Mouse (Mus musculus): ENCODE data around the gene Armc2. TPM values are rescaled to one million over a fixed set of nuclear protein-coding genes. Genes with fewer than 3 reads are reported as not detected.
A peak's percentile ranks its signal among the peaks of the same experiment; 100 is the strongest.

Armc2 gene
- total RNA-seq, 1 experiment from 2014 or later = not detected

- no peak; the same call in 1 of the 2 replicates for ATAC-seq (ENCODE audit: extremely low read depth, insufficient number of reproducible peaks, low FRiP score, poor library complexity, severe bottlenecking)
Measured at GRCm38 (mm10) chr10:41933536-41933935, 84.7 kb downstream of the Armc2 start.

GRCm38 (mm10) chr10:41932943-41933342 lies 85.3 kb downstream of the Armc2 start:
- ATAC-seq (ENCODE audit: extremely low read depth, insufficient number of reproducible peaks, low FRiP score, poor library complexity, severe bottlenecking) = no peak

DNA sequence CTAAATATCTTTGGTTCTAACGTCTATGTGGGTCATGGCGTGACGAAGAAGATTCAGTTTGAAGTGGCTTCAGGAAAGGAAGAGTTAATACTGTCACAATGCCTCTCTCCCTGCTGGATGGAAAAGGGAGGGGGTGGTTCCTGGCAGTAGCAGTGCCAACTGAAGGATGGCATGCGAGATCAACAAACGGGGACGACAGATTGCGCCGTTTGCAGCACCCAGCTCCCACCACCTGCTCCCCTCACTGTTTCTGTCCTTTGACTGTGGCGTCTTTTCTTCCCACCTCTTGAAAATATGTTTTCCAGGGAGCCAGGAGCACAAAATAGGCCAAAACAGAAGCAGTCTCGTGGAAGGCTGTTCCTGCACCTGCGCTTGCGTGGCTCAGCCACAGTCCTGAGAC lies 86.3 kb downstream of the Armc2 start:
- no peak for ATAC-seq (ENCODE audit: extremely low read depth, insufficient number of reproducible peaks, low FRiP score, poor library complexity, severe bottlenecking)

DNA sequence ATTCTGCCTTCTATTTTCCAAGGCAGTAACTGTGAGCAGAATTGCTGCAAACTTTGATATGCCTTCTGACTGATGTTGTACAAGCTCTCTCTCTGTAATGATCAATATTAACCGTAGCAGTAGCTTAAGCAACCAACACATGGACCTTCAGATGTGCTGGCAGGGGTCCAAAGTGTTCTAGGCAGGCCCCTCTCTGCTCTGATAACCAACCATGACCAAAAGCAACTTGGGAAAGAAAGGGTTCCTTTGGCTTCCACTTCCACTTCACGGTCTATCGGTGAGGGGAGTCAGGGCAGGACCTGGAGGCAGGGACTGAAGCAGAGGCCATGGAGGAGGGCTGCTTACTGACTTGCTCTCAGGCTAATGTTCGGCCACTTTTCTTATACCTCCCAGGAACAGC lies 87.3 kb downstream of the Armc2 start:
- ATAC-seq (ENCODE audit: extremely low read depth, insufficient number of reproducible peaks, low FRiP score, poor library complexity, severe bottlenecking) = no peak

DNA sequence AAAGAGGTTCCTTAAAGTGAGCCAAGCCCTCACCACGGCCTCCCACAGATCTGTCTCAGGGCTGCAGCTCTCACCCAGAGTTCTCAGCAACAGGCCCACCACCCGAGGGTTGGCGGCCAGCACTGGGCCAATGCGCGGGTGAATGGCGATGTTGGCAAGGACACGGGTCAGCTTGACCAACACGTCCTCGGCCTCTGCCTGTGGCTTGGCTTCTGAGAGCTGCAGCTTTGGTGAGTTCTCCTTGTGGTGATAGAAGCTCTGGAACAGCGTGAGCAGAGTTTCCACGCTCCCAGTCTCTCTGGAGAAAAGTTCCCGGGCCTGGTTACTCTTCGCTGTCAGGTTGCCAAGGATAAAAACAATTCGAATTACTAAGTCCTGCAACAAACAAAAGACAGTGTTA lies 91.5 kb downstream of the Armc2 start:
- ATAC-seq (ENCODE audit: extremely low read depth, insufficient number of reproducible peaks, low FRiP score, poor library complexity, severe bottlenecking) = no peak

DNA sequence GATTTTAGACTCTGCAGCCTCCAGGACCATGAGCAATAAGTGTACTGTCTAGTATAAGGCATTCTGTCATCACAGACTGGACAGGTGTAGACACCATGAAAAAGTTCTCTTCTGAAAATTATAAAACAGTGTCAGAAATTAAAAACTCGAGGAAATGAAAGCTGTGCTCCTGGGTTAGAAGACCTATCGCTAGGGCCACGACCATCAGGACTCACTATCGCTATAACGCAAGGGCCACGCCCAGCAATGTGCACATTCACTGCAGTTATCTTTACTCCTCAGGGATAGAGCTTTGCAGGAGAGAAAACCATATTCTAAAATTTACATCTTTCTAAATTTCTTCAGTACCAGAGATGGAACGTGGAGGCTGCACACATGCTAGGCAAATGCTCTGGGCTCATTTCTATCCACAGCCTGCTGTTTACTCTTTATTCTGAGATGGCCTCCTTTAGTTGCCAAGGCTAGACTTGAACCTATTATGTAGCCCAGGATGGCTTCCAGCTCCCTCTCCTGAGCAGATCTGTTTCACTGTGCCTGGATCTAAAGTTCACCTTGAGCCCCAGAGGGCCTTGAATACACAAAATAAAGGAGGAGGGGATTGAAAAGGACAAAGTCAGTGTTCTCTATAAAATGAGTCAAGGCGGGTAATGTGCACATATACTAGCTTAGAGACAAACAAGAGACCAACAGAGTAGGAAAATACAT lies 105.8 kb downstream of the Armc2 start:
- no peak for ATAC-seq (ENCODE audit: extremely low read depth, insufficient number of reproducible peaks, low FRiP score, poor library complexity, severe bottlenecking)

DNA sequence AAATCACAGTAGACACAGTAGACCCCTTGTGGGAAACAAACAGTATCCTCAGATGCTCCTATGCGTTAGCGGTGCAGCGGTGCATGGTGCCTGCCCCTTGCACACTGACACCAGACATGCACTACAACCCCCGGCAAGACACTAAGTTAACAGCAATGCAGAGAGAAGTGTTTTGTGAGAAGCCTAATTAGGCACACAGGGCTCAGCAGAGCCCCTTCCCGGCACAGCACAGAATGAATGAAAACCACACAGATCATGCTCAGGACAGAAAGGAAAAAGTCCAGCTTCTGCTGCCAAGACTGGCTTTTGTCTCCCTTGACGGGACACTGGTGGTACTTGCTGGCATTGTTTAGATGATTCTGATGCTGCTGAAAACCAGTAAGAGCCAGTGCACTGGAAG lies 109.3 kb downstream of the Armc2 start:
- no peak for ATAC-seq (ENCODE audit: extremely low read depth, insufficient number of reproducible peaks, low FRiP score, poor library complexity, severe bottlenecking)

GRCm38 (mm10) chr10:41907950-41908349 lies 110.3 kb downstream of the Armc2 start:
- ATAC-seq (ENCODE audit: extremely low read depth, insufficient number of reproducible peaks, low FRiP score, poor library complexity, severe bottlenecking) = no peak

DNA sequence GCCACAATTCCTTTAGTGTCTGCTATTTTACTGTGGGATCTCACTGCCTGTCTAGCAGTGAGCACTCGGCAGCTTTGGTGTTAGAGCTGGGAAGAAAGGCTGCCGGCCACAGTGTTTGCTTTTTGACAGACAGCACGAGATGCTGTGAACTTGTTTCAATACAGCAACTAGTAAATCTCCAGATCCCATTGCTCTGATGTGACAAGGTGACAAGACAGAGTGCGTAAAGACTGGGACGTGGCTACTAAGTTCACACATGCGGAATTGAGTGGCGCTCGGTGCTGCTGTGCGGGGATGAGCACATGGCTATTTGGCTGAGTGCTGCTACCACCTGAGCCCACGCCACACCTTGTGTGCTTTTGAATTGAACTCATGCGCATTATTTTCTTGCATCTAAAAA lies 110.8 kb downstream of the Armc2 start:
- no peak for ATAC-seq (ENCODE audit: extremely low read depth, insufficient number of reproducible peaks, low FRiP score, poor library complexity, severe bottlenecking)

DNA sequence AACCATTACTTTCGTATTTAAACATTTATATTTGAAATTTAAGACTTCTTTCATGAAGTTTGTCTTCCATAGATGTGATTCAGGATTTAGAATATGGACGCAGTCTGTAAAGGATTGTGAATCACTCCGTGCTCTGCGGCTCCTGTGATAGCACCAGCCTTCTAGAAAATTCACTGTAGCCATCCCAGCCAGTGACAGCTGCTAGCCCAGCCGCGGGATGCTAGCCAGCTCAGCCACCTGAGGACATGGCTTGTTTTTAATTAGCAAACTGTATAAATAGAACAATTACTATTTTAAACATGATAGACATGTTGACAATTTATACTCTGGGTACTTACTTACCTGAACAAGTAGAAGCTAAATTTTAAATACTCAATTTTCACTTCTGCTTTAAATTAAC lies 116.4 kb downstream of the Armc2 start:
- ATAC-seq (ENCODE audit: extremely low read depth, insufficient number of reproducible peaks, low FRiP score, poor library complexity, severe bottlenecking) = no peak

DNA sequence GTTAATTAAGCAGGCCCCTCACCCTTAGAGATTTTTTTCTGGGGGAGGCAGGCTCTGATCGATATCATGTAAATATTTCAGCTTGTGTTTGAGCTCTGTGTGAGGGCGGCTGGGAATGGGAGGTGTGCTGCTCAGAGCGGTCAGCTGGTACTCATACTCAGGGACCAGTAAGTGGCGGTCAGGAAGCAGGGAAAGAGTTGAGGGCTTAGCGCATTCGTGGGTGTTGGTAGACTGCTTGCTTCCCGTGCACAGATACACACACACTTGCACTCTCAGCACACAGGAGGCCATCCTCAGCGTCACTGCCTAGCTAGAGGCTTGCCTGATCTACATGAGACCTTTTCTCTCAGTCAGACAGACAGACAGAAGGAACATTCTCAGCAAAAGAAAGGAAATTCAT lies 116.8 kb downstream of the Armc2 start:
- no peak for ATAC-seq (ENCODE audit: extremely low read depth, insufficient number of reproducible peaks, low FRiP score, poor library complexity, severe bottlenecking)

- no peak for ATAC-seq (ENCODE audit: extremely low read depth, insufficient number of reproducible peaks, low FRiP score, poor library complexity, severe bottlenecking)
Measured at GRCm38 (mm10) chr10:41896865-41897264, 121.4 kb downstream of the Armc2 start.

- no peak for ATAC-seq (ENCODE audit: extremely low read depth, insufficient number of reproducible peaks, low FRiP score, poor library complexity, severe bottlenecking)
Measured at GRCm38 (mm10) chr10:41896425-41896824, 121.8 kb downstream of the Armc2 start.

DNA sequence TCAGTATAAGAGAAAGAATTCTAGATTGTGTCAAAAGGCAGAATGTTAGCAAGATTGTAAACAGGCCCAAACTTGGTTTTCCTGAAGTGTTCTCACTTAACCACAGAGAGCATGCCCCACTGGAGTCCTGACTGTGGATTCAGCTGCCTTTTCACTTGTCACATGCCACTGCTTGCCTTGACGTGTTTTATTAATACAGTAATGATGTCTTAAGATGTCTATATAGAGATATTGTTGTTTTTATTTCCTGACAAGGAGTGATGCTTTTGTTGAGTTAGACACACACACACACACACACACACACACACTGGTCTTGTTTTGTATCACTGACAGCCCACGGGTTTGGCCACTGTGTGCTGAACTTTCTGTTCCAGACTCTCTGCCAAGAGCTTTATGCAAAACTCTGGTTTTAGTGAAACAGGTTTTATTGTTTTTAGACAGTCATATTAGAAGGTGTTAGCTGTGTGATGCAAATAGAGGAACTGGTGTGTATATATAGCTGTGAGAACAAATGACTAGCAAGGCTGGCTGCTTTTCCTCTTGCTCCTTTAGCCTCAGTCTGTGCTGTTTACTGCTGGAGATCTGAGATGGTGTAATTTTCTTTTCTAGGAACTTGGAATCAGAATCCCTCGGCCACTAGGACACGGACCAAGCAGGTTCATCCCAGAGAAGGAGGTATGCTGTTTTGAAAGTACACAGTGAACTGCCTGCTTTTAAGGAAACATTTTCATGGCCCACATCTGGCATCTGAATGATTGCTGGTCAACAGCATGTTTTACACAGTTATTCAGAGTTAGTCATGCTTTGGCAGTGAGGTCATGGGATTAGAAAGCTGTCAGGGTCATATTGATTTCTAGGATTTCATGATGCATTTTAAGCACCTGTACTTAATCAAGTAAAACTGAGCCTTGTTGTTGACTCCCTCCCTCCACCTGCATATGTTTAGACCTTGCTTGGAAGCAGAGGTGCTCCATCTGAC lies 124.5 kb downstream of the Armc2 start:
- peak; percentile 82 for ATAC-seq (ENCODE audit: extremely low read depth, insufficient number of reproducible peaks, low FRiP score, poor library complexity, severe bottlenecking)

GRCm38 (mm10) chr10:41891312-41891711 lies 126.9 kb downstream of the Armc2 start:
- ATAC-seq (ENCODE audit: extremely low read depth, insufficient number of reproducible peaks, low FRiP score, poor library complexity, severe bottlenecking) = no peak

DNA sequence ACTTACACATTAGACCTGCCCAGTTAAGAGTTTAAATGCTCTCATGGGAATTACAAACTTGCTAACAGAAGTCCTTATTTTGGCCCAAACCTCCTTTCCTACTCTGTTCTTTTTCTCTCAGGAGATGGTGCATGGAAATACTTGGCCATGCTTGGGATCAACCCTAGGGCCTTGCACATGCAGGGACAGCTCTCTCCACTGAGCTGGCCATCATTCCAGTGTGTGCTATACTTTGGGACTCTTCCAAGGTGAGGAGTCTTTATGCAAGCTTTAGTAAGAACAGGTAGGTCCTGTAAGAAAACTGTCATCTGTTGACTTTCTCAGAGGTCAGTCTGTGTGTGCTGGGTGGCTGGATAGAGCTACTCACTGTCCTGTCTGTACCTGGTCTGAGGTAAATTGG lies 127.7 kb downstream of the Armc2 start:
- ATAC-seq (ENCODE audit: extremely low read depth, insufficient number of reproducible peaks, low FRiP score, poor library complexity, severe bottlenecking) = no peak

DNA sequence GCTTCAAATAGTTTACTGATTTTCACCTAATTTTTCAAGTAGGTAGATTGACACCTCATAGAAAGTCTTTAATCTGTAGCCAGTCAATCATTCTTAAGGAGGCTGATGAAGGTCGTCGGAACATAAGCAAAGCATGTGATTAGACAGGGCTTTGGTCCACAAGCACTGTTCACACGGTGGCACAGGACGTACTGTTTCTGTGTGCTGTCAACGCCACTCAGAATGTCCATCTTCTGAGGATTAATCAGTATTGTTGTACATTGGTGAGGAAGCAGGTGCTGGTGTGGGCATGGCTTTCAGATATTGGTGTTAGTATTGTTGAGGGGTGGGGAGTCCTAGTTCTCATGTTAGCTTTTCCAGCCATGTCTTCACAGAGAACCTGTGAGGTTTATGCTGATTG lies 128.7 kb downstream of the Armc2 start:
- no peak for ATAC-seq (ENCODE audit: extremely low read depth, insufficient number of reproducible peaks, low FRiP score, poor library complexity, severe bottlenecking)

DNA sequence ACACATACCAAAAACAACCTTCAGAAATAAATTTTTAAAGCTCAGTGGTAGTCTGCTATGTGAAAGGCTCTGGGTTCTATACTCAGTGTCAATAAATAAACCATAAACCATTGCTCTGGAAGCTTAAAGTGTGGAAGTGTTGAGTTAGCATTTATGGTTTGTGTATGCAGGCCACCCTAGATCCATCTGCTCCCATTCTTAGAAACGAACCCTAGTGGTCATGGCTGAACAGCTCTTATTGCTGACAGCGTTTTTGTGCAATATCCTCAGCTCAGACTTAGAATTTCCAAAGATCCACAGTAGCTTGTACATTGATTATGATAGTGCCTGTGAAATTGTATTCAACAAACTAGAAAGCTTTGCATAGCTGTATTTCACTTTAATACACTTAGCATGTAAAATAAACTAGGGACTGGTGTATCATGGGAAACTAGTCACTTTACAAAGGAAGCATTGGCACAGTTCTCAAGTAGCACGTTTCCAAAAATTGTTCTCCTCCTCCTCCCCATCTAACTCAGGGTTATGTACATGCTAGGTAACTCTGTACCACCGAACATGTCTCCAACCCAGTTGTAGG lies 129.8 kb downstream of the Armc2 start:
- peak; percentile 22; the same call in 1 of the 2 replicates for ATAC-seq (ENCODE audit: extremely low read depth, insufficient number of reproducible peaks, low FRiP score, poor library complexity, severe bottlenecking)

GRCm38 (mm10) chr10:41887080-41887821 lies 131.0 kb downstream of the Armc2 start:
- peak; percentile 75 for ATAC-seq (ENCODE audit: extremely low read depth, insufficient number of reproducible peaks, low FRiP score, poor library complexity, severe bottlenecking)

All from neutrophil, adult 5-6 weeks (primary cell).